Mouse (Mus musculus): ENCODE measurements around the gene Tut1.

The Tut1 gene

DNA sequence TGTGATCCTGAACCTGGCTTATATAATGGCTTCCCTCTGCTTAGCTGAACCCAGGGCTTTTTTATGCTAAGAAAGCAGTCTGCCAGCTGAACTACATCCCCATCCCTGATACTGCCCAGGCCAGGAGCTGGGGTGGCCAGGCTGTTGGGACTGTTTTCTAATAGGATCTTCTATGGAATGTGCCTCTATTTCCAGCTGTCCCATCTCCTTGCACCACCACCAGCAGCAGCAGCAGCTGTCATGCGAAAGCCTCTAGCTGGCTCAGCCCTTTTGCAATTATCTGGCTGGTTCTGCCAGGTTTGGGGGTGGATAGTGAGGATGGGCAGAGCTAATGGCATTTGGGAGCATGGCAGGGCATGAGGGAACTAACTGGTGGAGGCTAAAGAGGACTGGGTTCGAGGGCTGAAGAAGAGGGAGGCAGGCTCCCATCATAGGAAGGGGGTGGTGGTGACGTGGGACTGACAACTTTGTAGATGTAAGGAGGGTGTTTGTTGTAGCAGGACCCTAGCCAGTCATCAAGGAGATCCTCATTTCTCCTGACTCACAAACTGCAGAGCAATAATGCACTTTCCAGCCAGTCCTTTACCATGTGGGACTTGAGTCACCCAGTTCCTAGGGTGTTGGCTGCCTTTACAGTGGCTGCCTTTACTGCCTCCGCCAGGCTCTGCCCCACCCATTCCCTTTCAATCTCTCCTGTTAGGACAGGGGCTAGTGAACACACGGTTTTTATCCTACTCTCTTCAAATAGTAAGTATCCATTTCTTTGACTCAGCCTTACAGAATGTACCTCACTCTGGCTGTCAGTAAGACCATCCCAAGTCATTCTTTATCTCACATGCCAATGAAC is 28.9 kb downstream of the Tut1 start:
- DNase-seq (ENCODE audit: low spot score), result no peak

- no peak for DNase-seq (ENCODE audit: low spot score)
Measured at GRCm38 (mm10) chr19:8983150-8983650, 29.6 kb downstream of the Tut1 start.

- peak; percentile 57 for DNase-seq (ENCODE audit: low spot score)
Measured at GRCm38 (mm10) chr19:8984255-8984868, 30.7 kb downstream of the Tut1 start.

- no peak for DNase-seq (ENCODE audit: low spot score)
Measured at GRCm38 (mm10) chr19:8985891-8986290, 32.2 kb downstream of the Tut1 start.

DNA sequence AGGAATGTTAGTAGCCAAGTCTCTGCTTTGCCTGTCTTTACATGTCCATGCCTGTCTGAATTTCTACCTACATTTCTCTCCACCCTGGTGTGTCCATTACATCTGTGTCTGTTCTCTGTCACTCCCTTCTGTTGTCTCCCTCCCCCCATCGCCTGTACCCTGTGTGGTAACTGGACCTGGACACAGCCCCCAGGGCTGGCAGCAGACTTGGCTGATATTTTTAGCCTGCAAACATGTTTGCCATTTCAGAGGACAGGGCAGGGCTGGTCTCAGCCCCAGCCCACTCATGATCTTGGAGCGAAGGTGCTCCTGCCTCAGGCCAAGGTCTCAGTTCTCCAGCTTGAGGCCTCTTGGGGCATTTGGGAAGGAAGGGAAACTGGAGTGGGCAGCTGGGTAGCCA is 34.2 kb downstream of the Tut1 start:
- no peak for DNase-seq (ENCODE audit: low spot score)

DNA sequence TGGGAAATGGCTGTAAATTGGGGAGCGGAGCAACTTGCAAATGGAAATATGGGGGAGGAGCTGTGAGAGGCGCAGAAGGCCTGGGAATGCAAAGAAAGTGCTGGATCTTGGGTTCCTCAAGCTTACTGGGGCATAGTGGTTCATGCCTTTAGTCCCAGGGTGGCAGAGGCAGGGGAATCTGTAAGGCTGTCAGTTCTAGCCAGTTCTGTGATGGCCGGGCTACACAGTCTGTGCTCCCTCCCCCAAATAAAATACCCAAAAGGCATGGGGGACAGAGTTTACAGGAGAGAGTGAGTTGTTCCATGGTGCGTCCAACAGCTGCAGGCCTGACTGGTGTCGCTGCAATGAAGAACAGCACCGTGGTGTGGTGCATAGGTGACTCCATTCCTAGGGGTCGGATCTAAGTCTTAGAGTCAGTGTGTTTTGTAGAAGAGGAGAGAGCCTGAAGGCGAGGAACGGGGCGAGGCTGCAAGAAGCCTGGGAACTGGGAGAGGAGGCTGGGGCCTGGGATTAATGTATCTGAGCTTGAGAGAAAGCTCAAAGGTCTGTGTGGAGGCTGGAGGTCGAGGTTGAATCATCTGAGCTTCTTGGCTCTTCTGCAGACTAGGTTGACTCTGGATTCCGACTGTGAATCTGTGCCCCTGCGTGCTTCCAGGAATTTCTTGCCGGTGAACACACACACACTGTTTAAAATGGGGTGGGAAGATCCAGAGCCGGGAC is 34.9 kb downstream of the Tut1 start:
- no peak for DNase-seq (ENCODE audit: low spot score)

DNA sequence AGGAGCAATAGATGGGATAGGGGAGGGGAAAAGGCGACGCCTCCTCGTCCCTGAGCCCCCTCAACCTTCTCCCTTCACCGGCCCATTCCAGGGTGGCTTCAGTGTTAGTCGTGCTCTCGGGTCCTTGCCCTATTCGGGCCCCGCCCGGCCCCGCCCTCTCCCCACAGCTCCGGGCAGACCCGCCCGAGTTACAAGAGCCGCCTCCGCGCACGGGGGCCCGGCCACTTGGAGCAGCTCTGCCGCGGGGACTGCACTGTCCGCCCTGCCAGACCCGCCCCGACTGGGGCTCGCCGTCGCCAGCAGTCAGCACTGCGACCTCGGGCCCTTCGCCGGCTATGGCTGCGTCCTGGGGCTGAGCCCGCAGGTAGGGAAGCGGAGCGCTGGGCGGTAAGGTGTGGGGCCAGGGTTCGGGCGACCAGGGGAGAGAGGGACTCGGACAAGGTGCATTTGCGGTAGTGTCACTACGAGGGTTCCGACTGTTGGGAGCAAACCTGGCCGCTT is 35.5 kb downstream of the Tut1 start, which contains the start of gene Ahnak:
Gene Ahnak (plus strand): TSS at position 219 of the 501 bp plus-strand sequence.
- DNase-seq (ENCODE audit: low spot score), result peak; percentile 5

- DNase-seq (ENCODE audit: low spot score), result peak; percentile 15
Measured at GRCm38 (mm10) chr19:8989567-8990431, 36.2 kb downstream of the Tut1 start.

DNA sequence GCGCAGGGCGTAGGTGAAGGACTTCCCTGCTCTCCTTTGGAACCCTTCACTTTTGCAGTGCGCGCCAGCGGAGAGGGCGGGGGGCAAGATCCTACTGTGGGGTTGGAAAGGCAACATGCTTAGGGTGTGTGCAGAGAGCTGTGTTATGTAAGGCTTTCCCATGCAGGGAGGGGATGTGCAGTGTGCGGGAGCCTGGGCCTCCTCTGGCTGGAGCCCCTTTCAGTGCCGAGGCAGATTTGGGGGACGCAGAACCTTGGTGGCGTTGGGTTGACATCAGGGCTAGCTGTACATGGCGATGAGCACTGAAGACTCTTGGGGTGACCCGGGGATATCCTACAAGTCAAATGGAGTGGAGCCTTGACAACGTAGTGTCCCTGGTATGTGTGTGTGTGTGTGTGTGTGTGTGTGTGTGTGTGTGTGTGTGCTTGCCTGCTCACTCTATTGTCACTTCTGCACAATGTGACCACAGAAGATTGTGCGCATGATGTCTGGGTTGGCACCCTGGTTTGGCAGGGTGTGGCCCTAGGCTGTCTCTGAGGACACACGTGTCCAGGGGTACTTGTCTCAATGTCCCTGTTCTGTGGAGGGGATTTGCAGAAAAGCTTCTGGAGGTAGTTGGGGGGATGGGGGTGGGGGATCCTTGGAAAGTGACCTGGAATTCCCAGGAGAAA is 36.9 kb downstream of the Tut1 start:
- no peak for DNase-seq (ENCODE audit: low spot score)

GRCm38 (mm10) chr19:8991245-8991870 is 37.7 kb downstream of the Tut1 start:
- no peak for DNase-seq (ENCODE audit: low spot score)

- DNase-seq (ENCODE audit: low spot score), result no peak
Measured at GRCm38 (mm10) chr19:8991871-8992735, 38.5 kb downstream of the Tut1 start.

DNA sequence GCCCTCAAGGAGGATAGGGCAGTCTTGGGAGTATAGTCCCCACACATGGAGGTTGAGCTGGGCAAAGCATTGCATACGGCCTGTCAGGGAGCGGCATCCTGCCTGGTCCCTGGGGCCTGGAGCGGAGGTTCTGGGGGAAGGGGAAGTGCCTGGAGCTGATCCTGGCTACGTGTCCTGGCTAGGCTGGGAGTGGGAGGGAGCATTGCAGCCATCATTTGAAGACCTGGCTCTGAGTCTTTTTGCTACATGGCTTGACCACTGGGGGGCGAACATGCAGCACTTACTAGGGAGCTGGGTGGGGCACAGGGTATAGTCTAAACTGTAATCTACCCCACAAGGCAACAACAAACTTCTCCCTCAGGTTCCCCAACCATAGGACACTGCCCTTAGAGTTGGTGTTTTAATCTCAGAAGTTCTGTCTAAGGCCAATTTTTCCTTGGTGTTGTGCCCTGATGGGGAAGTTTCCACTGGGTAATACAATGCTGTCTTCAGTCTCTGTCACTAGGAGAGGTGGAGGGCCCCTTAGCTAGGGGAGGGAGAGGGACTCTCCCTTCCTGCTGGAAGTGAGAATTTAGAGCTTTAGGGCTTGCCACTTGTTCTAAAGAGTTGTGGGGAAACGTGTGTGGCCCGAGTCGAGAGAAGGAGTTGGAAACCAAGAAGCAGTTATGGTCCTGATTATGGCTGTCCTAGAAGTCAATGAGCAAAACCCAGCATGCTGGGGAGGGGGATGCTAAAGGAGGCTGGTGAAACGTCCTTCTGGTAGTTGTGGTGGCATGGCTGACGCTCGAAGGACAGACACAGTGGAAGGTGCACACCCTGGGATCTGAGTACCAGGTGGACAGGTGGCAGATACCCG is 39.4 kb downstream of the Tut1 start:
- peak; percentile 85 for DNase-seq (ENCODE audit: low spot score)

DNA sequence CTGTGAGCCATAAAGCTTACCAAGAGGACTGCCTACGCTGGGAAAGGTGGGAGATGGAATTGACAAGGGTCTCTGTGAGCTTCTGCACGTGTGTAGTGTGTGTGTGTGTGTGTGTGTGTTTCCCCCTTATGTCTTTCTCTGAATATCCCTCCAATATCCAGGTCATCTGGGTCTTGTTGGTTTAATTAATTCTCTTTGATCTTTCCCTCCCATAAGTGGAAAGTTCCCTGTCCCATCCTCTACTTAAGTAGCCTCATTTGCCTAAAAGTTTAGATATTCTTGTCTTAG is 39.9 kb downstream of the Tut1 start:
- DNase-seq (ENCODE audit: low spot score), result no peak

GRCm38 (mm10) chr19:8994813-8995607 is 41.4 kb downstream of the Tut1 start:
- no peak for DNase-seq (ENCODE audit: low spot score)

- DNase-seq (ENCODE audit: low spot score), result no peak
Measured at GRCm38 (mm10) chr19:8996601-8997000, 43.0 kb downstream of the Tut1 start.

GRCm38 (mm10) chr19:8997546-8997945 is 43.9 kb downstream of the Tut1 start:
- peak; percentile 51 for DNase-seq (ENCODE audit: low spot score)

DNA sequence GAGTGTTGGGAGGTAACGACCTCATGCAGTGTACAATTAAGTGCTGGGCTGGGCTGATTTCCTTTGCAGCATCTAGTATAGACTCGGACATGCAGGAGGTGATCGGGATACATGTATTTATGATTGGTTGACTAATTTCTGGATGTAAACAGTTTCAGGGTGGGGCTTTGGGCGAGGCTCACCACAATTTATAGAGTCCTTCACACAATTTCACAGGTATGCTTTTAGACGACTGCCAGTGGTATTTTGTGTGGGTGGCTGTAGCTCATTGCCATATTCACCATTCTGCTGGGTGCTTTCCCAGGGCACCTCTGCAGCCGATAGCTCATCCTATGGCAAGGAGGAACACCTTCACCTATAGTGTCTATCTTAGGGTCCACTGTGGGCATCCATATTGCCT is 44.9 kb downstream of the Tut1 start:
- DNase-seq (ENCODE audit: low spot score), result no peak

GRCm38 (mm10) chr19:8999223-8999622 is 45.6 kb downstream of the Tut1 start:
- DNase-seq (ENCODE audit: low spot score), result no peak
